Mouse (Mus musculus) hematopoietic stem cell, adult 5-6 weeks (primary cell): Measurements from ENCODE around the gene Fat4. TPM values are rescaled to one million over a fixed set of nuclear protein-coding genes. Genes with fewer than 3 reads are reported as not detected.

Source experiments
- ATAC-seq, 2 experiments: fragments of 125-278 bp in 1 of 2; replicated peaks in 1 of 2; 2 replicates each; pipeline ENCODE4 v1.8.0; 2016 to 2017; ENCODE audit warnings: inconsistent platforms in 2 of 2, mild to moderate bottlenecking in 2 of 2, moderate number of reproducible peaks in 2 of 2, low read depth in 1 of 2, moderate TSS enrichment in 1 of 2; ENCODE audit not compliant: low FRiP score in 2 of 2, poor library complexity in 2 of 2, severe bottlenecking in 2 of 2, insufficient read depth in 1 of 2, low TSS enrichment in 1 of 2
- total RNA-seq: library from RNA; stranded (forward); fragments of 172-1452, 232-1000 nt; gene quantifications from 2 replicates; pipeline ENCODE4 v1.2.3, GENCODE M21; 2017

Fat4 gene
- total RNA-seq, 1 experiment from 2014 or later: 0.10 TPM

DNA sequence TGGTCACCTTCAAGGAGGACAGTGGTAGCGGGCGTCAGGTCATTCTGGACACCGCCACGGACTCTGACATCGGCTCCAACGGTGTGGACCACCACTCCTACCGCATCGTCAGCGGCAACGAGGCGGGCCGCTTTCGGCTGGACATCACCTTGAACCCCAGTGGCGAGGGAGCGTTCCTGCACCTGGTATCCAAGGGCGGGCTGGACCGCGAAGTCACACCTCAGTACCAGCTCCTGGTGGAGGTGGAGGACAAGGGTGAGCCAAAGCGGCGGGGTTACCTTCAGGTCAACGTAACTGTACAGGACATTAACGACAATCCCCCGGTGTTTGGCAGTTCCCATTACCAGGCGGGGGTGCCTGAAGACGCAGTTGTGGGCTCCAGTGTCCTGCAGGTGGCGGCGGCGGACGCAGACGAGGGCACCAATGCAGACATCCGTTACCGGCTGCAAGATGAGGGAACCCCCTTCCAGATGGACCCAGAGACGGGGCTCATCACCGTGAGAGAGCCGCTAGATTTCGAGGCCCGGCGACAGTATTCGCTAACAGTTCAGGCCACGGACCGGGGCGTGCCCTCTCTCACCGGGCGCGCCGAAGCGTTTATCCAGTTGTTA, 746 bp downstream of the Fat4 start:
- peak; percentile 18 to 28 for ATAC-seq

GRCm38 (mm10) chr3:38888111-38888510, 1.4 kb downstream of the Fat4 start:
- ATAC-seq: peak; percentile 4 to 17; a peak in 2 of 4 replicates

DNA sequence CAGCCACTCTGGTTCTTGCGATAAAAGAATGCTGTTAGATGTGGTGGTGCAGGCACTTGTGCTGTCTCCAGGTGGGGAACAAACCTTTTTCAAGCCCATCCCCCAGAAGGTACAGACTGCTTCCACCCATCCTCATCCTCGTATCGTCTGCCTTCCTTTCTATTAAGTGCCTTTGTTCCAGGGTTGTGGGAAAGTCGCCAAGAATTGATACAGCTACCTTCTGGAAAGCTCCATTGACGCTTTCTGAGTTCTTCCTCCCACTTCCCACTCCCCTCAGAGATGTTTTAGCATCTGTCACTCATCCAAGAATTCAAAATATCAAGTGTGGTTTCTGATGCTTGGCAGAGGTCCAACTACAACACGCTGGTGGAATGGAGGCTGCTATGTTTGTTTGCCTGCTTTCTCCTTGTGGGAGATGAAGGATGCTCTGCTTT, 6.1 kb downstream of the Fat4 start:
- no peak for ATAC-seq

DNA sequence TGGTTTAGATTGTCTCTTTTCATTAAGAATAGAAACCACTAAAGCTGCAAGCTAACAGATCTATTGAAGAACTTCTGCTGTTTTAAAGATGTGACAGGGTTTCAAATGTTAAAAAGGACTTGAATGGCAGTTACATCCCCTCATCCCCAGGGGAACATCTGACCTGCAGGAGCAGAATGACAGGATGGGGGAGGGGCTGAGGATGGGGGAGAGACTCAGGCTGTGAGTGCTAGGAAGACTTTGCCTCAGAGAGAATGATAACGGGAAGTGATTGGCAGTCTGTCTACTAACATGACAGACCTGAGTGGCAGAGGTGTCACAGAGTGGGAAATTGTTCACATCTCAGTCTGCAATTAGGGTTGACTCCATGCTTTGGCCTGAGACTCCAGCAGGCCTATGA, 14.1 kb downstream of the Fat4 start:
- ATAC-seq: no peak

- ATAC-seq: no peak
Measured at GRCm38 (mm10) chr3:38906832-38907231, 20.1 kb downstream of the Fat4 start.

DNA sequence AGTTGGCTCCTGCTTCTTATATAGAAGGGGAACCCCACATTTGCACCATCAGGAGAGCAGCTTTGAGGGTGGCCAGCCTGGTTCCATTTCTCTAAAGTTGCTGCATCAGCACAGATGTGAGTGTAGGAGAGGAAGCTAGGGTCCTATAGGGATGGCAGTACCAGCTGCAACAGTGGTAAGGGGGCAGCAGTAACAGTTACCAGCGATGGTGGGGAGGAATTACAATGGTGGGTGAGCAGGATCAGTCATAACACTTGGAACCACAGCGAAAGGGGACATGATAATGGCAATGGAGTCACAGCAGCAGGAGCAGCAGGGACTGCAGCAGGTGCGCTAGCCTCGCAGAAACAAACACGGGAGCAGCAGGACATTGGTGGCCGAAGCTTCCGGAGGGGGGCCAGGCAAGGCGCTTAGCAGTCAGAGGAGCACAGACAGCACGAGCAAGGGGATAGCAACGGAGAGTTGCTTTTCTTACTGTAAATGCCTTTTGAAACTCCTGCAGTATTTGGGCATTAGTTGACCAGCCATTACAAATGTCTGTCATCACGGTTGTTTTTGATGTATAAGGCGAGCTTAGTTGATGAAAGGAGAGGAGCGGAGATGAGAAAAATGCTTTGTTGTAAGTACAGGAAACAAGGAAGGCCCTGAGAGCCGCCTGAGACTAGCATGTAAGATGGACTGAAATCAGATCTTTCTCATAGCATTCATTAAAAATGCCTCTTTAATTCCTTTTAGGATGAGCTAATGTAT, 21.1 kb downstream of the Fat4 start:
- ATAC-seq: no peak

DNA sequence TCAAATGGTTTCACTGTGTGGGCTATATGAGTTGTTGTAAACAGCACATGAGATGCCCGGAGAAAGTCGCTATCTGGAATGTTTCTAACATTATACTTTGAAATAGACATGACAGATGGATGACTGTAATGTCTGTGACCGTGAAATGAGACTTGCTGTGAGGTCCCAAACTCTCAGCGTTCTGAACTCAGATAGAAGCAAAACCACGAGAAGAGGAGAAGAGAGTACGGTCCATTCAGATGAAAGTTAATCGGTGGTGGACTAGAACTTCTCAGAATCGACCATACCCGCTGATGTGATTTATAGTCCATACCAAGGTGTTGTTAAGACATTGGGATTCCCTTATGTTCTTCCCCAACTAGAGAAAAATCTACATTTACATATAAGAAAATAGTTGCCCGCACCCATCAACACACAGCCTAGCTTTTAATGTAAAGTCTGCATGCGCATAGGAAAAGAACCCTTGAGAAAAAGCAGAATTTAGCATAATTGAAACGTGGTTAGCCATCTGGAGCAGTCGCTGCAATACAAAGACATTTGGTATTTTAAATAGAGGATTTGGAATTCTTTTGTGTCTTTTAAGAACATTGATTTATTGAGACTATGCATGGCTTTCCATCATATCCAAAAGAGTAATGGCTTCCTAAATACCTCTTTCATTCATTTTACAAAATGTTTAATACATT, 21.8 kb downstream of the Fat4 start:
- ATAC-seq: no peak

- ATAC-seq: no peak
Measured at GRCm38 (mm10) chr3:38912768-38913487, 26.2 kb downstream of the Fat4 start.

DNA sequence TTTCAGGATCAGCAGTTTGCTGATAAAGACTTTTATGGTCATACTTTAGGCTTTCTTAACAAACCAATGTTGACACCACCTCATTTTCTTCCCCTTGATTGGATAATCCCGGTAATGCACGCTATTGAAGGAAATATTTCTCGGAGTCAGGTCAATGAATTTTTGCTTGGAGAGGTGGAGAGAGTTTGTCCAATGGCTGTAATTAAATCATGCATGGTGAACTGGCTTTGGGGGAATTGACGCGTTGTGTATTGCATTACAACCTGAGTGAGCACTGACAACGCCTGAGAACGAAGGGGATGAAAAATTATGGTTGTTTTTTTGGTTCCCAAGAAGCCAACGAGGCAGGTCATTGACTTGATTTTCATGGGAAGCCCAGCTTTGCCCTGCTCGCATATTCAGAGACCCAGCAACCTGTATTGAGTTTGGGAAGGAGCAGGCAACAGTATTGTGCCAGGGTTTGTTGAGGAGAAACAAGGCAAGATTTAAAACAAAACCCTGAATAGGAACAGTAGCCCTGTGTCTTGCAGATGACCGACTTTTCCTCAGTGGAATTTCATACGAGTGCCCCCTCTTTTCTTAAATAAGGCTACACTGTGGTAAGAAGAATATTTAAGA, 26.9 kb downstream of the Fat4 start:
- no peak for ATAC-seq

- ATAC-seq: no peak
Measured at GRCm38 (mm10) chr3:38918926-38919325, 32.2 kb downstream of the Fat4 start.

DNA sequence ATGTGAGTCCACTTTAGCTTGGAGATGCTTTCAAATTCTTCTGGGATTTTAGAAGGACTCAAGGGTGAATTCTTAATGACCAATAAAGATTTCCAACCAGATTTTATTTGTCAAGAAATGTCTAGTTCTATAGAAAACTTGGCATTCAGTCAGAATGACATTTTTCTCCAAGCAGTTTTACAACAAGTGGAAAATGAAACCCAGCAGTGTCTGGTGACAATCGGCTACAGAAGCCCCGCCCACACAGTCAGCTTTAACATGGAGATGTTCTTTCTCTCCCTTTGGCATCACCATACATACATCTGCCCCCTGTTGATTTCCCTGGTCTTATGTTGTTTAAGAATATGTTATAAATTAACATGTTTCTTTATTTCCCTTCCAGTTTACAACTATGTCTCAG, 34.3 kb downstream of the Fat4 start:
- ATAC-seq: no peak

GRCm38 (mm10) chr3:38923251-38923686, 36.5 kb downstream of the Fat4 start:
- no peak for ATAC-seq

GRCm38 (mm10) chr3:38928076-38928686, 41.4 kb downstream of the Fat4 start:
- no peak for ATAC-seq

DNA sequence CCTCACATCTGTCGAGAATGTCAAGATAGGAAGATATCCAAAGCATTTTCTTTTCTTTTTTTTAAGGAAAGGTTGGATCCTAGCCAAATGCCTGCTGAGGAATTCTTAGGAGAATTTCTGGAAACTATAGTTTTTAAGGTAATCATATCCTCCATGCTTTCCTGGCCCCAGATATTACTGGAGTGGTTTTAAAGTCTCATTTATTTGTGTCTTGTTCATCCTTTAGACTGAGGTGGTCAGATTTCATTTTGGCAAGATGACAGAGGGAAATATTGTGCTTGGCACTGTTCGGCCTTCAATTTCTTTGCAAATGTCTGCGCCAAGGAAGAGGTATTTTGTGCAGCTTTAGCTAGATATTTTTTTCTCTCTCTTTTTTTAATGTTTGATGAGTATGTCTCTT, 42.0 kb downstream of the Fat4 start:
- ATAC-seq: no peak

DNA sequence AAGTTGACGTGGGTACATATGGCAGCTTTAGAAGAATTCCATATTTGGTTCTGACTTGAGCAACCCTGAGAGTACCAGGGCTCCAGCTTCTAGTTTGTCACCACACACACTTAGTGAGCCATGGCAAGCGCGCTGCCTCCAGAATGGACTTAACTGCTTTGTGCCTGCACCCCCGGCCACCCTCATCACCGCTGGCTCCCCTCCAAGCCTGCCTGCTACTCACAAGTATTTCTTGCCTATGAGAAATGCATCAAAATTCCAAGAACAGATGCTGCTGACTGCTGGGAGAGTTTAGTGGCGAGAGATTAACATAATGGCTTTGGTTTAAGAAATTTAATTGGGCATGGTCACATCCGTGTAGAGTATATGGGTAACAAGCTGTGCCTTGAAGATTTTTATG, 48.0 kb downstream of the Fat4 start:
- no peak for ATAC-seq

DNA sequence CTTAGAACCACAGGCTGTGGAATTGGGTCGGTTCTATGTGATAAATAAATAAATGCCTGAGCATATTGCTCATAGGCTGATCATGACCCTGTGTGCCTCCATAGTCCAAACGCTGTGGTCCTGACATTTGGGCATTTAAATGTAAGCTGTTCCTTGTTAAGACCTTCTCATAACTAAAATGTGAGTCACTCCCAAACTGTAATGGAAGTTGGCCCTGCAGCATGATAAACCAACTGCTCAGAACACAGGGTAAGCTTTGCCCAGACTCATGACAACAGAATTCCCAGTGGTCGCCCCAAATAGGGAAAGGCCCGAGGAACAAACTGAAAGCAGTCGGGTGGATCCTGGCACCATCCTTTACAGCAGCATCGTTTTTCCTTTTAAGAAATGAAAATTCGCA, 49.7 kb downstream of the Fat4 start:
- no peak for ATAC-seq

DNA sequence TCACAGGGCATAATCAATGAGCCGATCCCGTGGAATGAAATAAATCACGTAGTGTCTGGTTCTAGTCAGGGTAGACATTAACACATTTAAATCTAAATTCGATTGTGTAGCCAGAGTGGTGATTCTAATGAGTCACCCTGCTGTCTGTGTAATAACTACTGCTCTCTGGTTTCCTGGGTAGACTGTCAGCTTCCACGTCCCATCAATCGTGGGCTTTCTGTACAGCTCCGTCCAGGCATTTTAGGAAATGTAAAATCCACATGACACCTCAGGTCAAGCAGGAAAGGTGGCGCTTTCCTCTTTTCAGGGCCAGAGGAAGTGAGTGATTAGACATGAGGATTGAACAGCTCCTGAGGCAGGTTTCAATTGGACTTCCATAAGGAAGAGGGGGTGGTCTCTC, 50.4 kb downstream of the Fat4 start:
- ATAC-seq: no peak
